Mouse (Mus musculus) CD8-positive naive resting alpha-beta T cell, adult 57 days (primary cell): ENCODE results near the gene Nfkbib. TPM values are rescaled to one million over a fixed set of nuclear protein-coding genes. Genes with fewer than 3 reads are reported as not detected.

Experiments
- total RNA-seq: library from RNA; stranded (reverse); gene quantifications from one replicate; pipeline ENCODE4 v1.2.4, GENCODE M21; 2023

The Nfkbib gene
- 48.3 TPM for total RNA-seq

GRCm38 (mm10) chr7:28767462-28767965, at the start of gene Nfkbib:
Gene Nfkbib (minus strand): TSS chr7:28767512.

GRCm38 (mm10) chr7:28808221-28808941, 41.1 kb upstream of the Nfkbib start, which contains the start of gene Hnrnpl:
Gene Hnrnpl (plus strand): TSS chr7:28808541.

GRCm38 (mm10) chr7:28788307-28789195, 21.2 kb upstream of the Nfkbib start, which contains the start of gene Rinl:
Gene Rinl (plus strand): TSS chr7:28788969.

GRCm38 (mm10) chr7:28766173-28766879, 986 bp downstream of the Nfkbib start, which contains the start of gene Sirt2:
Gene Sirt2 (plus strand): TSS chr7:28766735.

GRCm38 (mm10) chr7:28756079-28756478, 11.2 kb downstream of the Nfkbib start, which contains the start of gene Ccer2:
Gene Ccer2 (plus strand): TSS chr7:28756174.

GRCm38 (mm10) chr7:28741709-28742438, 25.4 kb downstream of the Nfkbib start, which contains the start of the genes Mrps12 and Sars2:
Gene Mrps12 (minus strand): TSS chr7:28741820.
Gene Sars2 (plus strand): TSS chr7:28741992.

GRCm38 (mm10) chr7:28716590-28717281, 50.6 kb downstream of the Nfkbib start, which contains the start of gene Fbxo17:
Gene Fbxo17 (plus strand): TSS chr7:28716804.

Other genes starting within 250 kb of the Nfkbib start
- gene Ifnl3, start 244.7 kb downstream of the Nfkbib start, total RNA-seq = not detected
- gene Sycn, start 226.6 kb downstream of the Nfkbib start, total RNA-seq = 1.0 TPM
- gene Nccrp1, start 220.3 kb downstream of the Nfkbib start, total RNA-seq = 0.55 TPM
- 36.4 TPM for gene Samd4b, start 169.4 kb downstream of the Nfkbib start, total RNA-seq
- 10.5 TPM for gene Pak4, start 169.3 kb downstream of the Nfkbib start, total RNA-seq
- gene Acp7, start 136.2 kb downstream of the Nfkbib start, total RNA-seq = not detected
- 1.6 TPM for gene Fbxo27, start 74.7 kb downstream of the Nfkbib start, total RNA-seq
- gene Fbxo17, start 50.7 kb downstream of the Nfkbib start, total RNA-seq = 15.6 TPM
- 27.1 TPM for gene Mrps12, start 25.7 kb downstream of the Nfkbib start, total RNA-seq
- gene Sars2, start 25.5 kb downstream of the Nfkbib start, total RNA-seq = 18.2 TPM
- not detected for gene Ccer2, start 11.3 kb downstream of the Nfkbib start, total RNA-seq
- 51.1 TPM for gene Sirt2, start 777 bp downstream of the Nfkbib start, total RNA-seq
- 126 TPM for gene Rinl, start 21.5 kb upstream of the Nfkbib start, total RNA-seq
- gene Hnrnpl, start 41.0 kb upstream of the Nfkbib start, total RNA-seq = 641 TPM
- 50.1 TPM for gene Ech1, start 57.7 kb upstream of the Nfkbib start, total RNA-seq
- 9.6 TPM for gene Lgals4, start 66.3 kb upstream of the Nfkbib start, total RNA-seq
- not detected for gene Lgals7, start 96.3 kb upstream of the Nfkbib start, total RNA-seq
- not detected for gene Capn12, start 113.9 kb upstream of the Nfkbib start, total RNA-seq
- 149 TPM for gene Actn4, start 194.8 kb upstream of the Nfkbib start, total RNA-seq
- gene Eif3k, start 214.4 kb upstream of the Nfkbib start, total RNA-seq = 317 TPM
- gene Map4k1, start 214.5 kb upstream of the Nfkbib start, total RNA-seq = 104 TPM